ENCODE assay signal across 1 mouse cellular context in the genomic region with DNA sequence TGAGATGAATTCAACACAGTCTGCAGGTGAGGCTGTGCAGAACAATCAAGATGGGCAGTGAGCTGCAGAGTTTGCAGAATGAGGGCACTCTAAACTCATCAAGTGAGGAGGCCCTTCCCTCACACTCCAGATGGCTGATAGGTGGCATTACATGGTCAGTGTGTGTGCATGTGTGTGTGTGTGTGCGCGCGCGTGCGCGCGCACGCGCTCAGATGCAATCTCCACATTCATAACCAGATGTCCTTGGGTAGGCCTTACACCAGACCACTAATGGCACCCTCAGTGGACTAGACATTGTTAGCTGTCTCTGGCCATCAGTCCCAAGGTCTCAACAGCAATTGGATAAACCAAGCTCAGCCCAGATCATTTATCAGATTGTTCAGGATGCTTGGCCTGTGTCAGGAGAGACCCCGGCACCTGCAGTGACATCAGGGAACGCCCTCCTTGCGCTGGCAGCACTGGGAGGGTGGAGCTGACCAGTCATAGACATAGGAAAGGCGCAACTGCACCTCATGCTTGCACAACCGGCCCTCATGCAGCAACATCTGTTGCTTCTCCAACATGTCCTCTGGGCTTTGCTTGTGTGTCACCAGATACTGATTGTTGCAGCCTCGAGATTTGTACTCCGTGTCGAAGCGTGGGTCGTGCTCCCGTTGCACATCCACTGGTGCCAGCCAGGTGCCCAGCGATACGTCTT.
TF ChIP-seq lines count a peak whose summit lies in the region.

No protein-coding gene starts in this region.

TF ChIP-seq in ES-E14, 5 proteins besides CTCF, POLR2A, EP300 and RAD21:
- TF ChIP-seq HCFC1 (IDR thresholded peaks at IDR 0.05; ENCODE audit: borderline replicate concordance, insufficient read depth, low read length) (no peak), CHD2 (IDR thresholded peaks at IDR 0.05; ENCODE audit: low read depth, low read length) (no peak), ZNF384 (IDR thresholded peaks at IDR 0.05; ENCODE audit: low read depth, low read length) (no peak), MAFK (IDR thresholded peaks at IDR 0.05; ENCODE audit: insufficient read depth, low read depth, low read length) (no peak), ZC3H11A (IDR thresholded peaks at IDR 0.05; ENCODE audit: borderline replicate concordance, low read depth, low read length) (no peak)
